Mouse (Mus musculus) heart, postnatal 25 days (tissue): Measurements from ENCODE around the gene Taf3. TPM values are rescaled to one million over a fixed set of nuclear protein-coding genes. Genes with fewer than 3 reads are reported as not detected.

Experiments used
- DNase-seq: peaks from one replicate; pipeline ENCODE4 v3.0.0; 2022; ENCODE audit warnings: low spot score
- intact Hi-C: fragments of 180-260 bp; cut with DNase I; formaldehyde crosslinking; loops from one replicate; pipeline ENCODE4 v1.15.1; 2025
- total RNA-seq, 2 experiments: library from RNA; stranded (reverse); gene quantifications; 2 replicates each; pipeline ENCODE4 v1.2.3; 2021

The Taf3 gene
- total RNA-seq, 2 experiments from 2014 or later = 7.9 to 9.4 TPM

GRCm38 (mm10) chr2:9867092-9867825 lies 181.1 kb downstream of the Taf3 start:
- DNase-seq = no peak
- intact Hi-C loops = no loop called here

Other genes with a start within 250 kb of the Taf3 start
- gene 4930412O13Rik, start 167.3 kb downstream of the Taf3 start, total RNA-seq = not detected
- not detected for gene 9230102O04Rik, start 159.1 kb downstream of the Taf3 start, total RNA-seq
- gene Gata3, start 158.6 kb downstream of the Taf3 start, total RNA-seq = 1 to 10 TPM; 1.1 to 1.7 TPM
- gene Atp5c1, start 31.9 kb upstream of the Taf3 start, total RNA-seq = 1,000 to 10,000 TPM; 1,456 to 1,515 TPM
- gene Kin, start 32.0 kb upstream of the Taf3 start, total RNA-seq = 10 to 100 TPM in 1 of 2 experiments, 1 to 10 TPM in 1; 6.1 to 11.0 TPM
- under 1 TPM; 0.47 to 0.70 TPM for gene Itih2, start 82.8 kb upstream of the Taf3 start, total RNA-seq
- gene Itih5, start 105.0 kb upstream of the Taf3 start, total RNA-seq = 1 to 10 TPM; 7.1 to 8.2 TPM